Mouse (Mus musculus) splenic B cell, adult 2 months (primary cell): ENCODE data around the gene Rcl1.
A peak's percentile ranks its signal among the peaks of the same experiment; 100 is the strongest.

Source experiments
- DNase-seq: peaks from one replicate; pipeline ENCODE4 v3.0.0-alpha.2; 2011; ENCODE audit warnings: low read depth, low spot score
- H3K27me3 ChIP-seq: 2 replicates; pipeline ENCODE4 v1.6.1; 2012; ENCODE audit warnings: mild to moderate bottlenecking, low read length, moderate library complexity, mixed read lengths; ENCODE audit not compliant: control insufficient read depth, poor library complexity, insufficient read depth, severe bottlenecking
- H3K36me3 ChIP-seq: 2 replicates; pipeline ENCODE4 v1.6.1; 2012; ENCODE audit warnings: mild to moderate bottlenecking, low read length, moderate library complexity, mixed read lengths; ENCODE audit not compliant: control insufficient read depth, poor library complexity, insufficient read depth, severe bottlenecking

Gene Rcl1

GRCm38 (mm10) chr19:29099106-29099505, 2.1 kb upstream of the Rcl1 start:
- Histone ChIP-seq H3K36me3 (no peaks in the 10 kb centered on the region), H3K27me3 (no peaks in the 10 kb centered on the region)
- no peak for DNase-seq

DNA sequence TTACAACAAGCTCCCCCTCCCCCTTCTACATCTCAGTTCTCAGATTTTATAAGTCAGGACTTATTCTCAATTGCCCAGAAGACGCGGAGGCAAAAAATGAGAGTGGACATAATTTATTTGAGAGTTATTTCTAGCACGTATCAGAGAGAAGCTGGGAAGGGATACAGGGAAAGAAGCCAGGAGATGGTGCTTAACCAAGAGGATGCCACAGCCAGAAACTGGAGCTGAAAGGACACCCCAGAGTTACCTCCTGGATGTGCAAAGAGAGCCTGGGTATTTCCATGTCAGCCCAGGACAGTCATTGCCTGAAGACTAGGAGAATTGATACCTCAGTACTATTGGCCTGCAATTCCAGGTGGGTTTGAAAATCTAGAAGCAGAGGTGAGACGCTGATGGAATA, 1.6 kb upstream of the Rcl1 start:
- no peaks in the 10 kb centered on the region for H3K36me3 ChIP-seq
- no peak for DNase-seq
- H3K27me3 ChIP-seq, result no peaks in the 10 kb centered on the region

- DNase-seq, result no peak
- no peaks in the 10 kb centered on the region for H3K36me3 ChIP-seq
- H3K27me3 ChIP-seq, result no peaks in the 10 kb centered on the region
Measured at GRCm38 (mm10) chr19:29100261-29100660, 914 bp upstream of the Rcl1 start.

DNA sequence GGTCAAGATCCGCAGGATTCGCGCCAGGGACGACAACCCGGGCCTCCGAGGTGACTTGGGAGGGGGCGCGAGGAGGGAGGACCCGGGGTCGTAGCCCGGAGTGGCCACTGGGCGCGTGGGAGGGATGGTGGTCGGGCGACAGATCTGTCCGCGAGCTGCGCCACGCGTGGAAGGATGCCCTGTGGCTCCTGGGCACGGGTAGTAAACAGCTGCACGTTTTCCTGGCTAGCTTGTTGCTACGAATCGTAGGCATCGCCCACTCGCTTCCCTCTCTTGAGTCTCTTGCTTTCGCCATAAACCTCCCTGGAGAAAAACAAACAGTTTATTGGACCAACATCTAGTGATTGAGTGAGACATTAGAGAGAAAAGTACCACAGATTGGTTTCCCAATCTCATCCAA, 416 bp downstream of the Rcl1 start:
- Histone ChIP-seq H3K27me3 (no peaks in the 10 kb centered on the region), H3K36me3 (no peaks in the 10 kb centered on the region)
- no peak for DNase-seq

GRCm38 (mm10) chr19:29102098-29102497, 923 bp downstream of the Rcl1 start:
- Histone ChIP-seq H3K27me3 (no peaks in the 10 kb centered on the region), H3K36me3 (no peaks in the 10 kb centered on the region)
- peak; percentile 15 for DNase-seq

- no peaks in the 10 kb centered on the region for H3K27me3 ChIP-seq
- H3K36me3 ChIP-seq, result no peaks in the 10 kb centered on the region
Measured at GRCm38 (mm10) chr19:29105816-29106215, 4.6 kb downstream of the Rcl1 start.

GRCm38 (mm10) chr19:29106261-29106660, 5.1 kb downstream of the Rcl1 start:
- DNase-seq, result no peak
- no peaks in the 10 kb centered on the region for H3K36me3 ChIP-seq
- H3K27me3 ChIP-seq, result no peaks in the 10 kb centered on the region

More at GRCm38 (mm10) chr19:29105816-29106215, 4.6 kb downstream of the Rcl1 start:
- DNase-seq, result no peak

DNA sequence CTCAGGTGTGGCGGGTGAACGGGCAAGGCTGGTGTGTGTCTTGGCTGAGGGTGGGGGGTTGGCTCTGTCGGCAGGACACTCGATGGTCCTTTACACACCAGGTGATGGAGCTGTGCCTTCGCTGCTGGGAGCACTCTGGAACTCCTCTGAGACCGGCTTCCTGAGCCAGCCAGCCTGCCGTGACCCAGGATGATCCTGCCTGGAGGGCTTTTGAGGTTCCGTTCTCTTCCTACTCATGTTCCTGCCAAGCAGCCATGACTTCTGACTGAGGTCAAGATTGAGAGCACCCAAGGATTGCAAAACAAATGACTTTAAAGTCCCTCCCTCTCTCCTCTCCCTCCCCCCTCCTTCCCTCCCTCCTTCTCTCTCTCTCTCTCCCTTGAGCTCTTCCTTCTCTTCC, 11.5 kb downstream of the Rcl1 start:
- no peak for DNase-seq
- no peaks in the 10 kb centered on the region for H3K36me3 ChIP-seq

GRCm38 (mm10) chr19:29113746-29114649, 12.8 kb downstream of the Rcl1 start:
- Histone ChIP-seq H3K36me3 (no peaks in the 10 kb centered on the region; the same call in 1 of the 2 replicates), H3K27me3 (no peaks in the 10 kb centered on the region)
- DNase-seq, result no peak

More for the DNA sequence above, 11.5 kb downstream of the Rcl1 start:
- no peaks in the 10 kb centered on the region for H3K27me3 ChIP-seq

- no peak for DNase-seq
- Histone ChIP-seq H3K36me3 (no peaks in the 10 kb centered on the region; the same call in 1 of the 2 replicates), H3K27me3 (no peaks in the 10 kb centered on the region)
Measured at GRCm38 (mm10) chr19:29116796-29117195, 15.6 kb downstream of the Rcl1 start.

- DNase-seq, result no peak
- no peaks in the 10 kb centered on the region; the same call in 1 of the 2 replicates for H3K36me3 ChIP-seq
- no peaks in the 10 kb centered on the region for H3K27me3 ChIP-seq
Measured at GRCm38 (mm10) chr19:29118196-29118595, 17.0 kb downstream of the Rcl1 start.

- H3K27me3 ChIP-seq, result no peaks in the 10 kb centered on the region
- no peaks in the 10 kb centered on the region; the same call in 1 of the 2 replicates for H3K36me3 ChIP-seq
- DNase-seq, result no peak
Measured at GRCm38 (mm10) chr19:29120311-29120710, 19.1 kb downstream of the Rcl1 start.

- Histone ChIP-seq H3K27me3 (no peaks in the 10 kb centered on the region), H3K36me3 (no peaks in the 10 kb centered on the region; the same call in 1 of the 2 replicates)
- no peak for DNase-seq
Measured at GRCm38 (mm10) chr19:29121394-29121793, 20.2 kb downstream of the Rcl1 start.

GRCm38 (mm10) chr19:29124886-29125585, 23.9 kb downstream of the Rcl1 start:
- H3K36me3 ChIP-seq, result no peaks in the 10 kb centered on the region; the same call in 1 of the 2 replicates
- H3K27me3 ChIP-seq, result no peaks in the 10 kb centered on the region
- DNase-seq, result no peak
